Mouse (Mus musculus) hematopoietic stem cell, adult 5-6 weeks (primary cell): ENCODE results near the gene Mex3d. TPM values are rescaled to one million over a fixed set of nuclear protein-coding genes. Genes with fewer than 3 reads are reported as not detected.

Source experiments
- ATAC-seq, 2 experiments: fragments of 125-278 bp in 1 of 2; replicated peaks in 1 of 2; 2 replicates each; pipeline ENCODE4 v1.8.0; 2016 to 2017; ENCODE audit warnings: inconsistent platforms in 2 of 2, mild to moderate bottlenecking in 2 of 2, moderate number of reproducible peaks in 2 of 2, low read depth in 1 of 2, moderate TSS enrichment in 1 of 2; ENCODE audit not compliant: low FRiP score in 2 of 2, poor library complexity in 2 of 2, severe bottlenecking in 2 of 2, insufficient read depth in 1 of 2, low TSS enrichment in 1 of 2
- total RNA-seq: library from RNA; stranded (forward); fragments of 172-1452, 232-1000 nt; gene quantifications from 2 replicates; pipeline ENCODE4 v1.2.3, GENCODE M21; 2017

Mex3d gene
- 8.8 and 9.9 TPM in 2 replicates for total RNA-seq

DNA sequence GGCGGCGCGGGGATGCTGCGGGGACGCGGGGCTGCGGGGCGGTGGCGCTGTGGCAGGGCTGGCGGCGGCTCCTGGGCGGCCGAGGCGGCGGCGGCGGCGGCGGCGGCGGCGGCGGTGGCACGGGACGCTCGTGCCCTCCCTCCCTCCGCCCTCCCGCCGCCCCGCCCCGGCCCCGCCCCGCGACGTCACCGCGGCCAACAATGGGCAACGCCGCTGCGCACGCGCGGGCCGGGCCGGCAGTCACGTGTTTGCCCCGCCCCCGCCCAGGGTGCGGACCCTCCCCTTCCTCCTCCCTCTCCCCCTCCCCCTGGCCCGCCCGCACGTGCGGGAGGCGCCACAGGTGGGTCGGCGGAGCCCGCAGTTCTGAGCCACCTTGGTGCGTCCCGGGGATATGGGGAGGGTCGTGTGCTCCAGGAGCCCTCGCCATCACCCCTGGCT lies at the start of gene Mex3d:
TSS of gene Mex3d (minus strand) at position 138 of the 438 bp plus-strand sequence.
- ATAC-seq = peak in 1 of 2 experiments; percentile 26; a peak in 1 of 4 replicates

DNA sequence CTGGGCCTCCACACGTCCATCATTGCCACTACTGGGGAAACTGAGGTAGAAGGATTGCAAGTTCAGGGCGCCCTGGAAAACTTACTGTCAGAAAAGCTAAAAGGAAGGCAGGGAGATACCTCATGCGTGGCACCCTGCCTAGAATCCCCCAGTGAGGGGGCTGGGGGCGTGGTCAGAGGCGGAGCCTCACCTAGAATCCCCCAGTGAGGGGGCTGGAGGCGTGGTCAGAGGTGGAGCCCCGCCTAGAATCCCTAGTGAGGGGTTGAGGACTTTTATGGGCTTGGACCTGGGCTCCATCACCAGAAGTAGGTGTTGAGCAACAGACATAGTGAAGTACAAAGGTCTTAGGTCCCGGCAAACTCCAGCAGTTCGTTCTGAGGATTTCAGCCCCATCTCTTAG lies 48.8 kb upstream of the Mex3d start:
- ATAC-seq = no peak

DNA sequence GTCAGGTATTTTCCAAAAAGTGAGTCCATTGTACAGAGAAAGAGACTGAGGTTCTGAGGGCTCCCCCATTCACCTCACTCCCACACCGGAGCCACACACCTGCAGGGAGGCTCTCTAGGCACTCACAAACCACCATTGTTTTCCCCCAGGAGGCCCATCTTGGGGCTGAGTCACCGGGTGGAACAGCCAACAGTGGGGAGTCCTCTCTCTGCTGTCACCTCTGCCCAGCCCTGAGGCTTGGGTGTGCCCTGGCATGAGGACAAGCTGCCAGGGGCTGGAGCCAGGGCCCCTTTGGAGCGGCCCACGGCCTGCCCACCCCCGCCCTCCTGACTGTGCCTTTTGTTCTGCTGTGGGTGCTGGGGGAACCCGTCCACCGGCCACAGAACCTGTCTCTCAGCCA lies 48.3 kb upstream of the Mex3d start:
- no peak for ATAC-seq

DNA sequence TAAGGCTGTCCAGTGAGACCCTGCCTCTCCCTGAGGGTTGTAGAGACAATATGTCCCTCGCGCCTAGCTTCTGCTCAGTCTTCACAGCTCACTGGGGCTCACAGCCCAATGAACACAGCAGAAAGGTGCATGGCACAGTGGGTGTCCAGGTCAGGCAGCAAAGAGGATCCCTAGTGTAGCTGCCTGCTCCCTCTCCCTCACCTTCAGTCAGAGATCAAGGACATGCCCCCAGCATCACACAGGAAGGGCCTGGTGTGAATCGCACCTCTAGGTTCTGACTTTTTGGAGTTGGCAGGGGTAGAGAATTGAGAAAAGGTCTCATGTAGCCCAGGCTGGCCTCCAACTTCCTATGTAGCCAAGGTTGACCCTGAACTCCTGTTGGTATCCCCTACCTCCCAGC lies 47.4 kb upstream of the Mex3d start:
- no peak for ATAC-seq

DNA sequence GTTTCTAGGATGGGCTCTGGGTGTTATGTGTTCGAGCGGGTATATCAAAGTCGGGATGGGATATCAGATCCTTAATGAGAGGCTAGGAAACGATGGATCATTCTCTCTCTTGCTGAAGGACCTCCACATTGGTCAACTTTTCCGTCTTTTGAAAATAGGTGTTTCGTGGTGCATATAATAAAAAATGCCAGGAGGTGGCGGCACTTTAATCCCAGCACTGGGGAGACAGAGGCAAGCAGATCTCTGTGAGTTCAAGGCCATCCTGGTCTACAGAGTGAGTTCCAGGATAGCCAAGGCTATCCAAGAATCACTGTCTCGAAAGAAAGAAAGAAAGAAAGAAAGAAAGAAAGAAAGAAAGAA lies 46.8 kb upstream of the Mex3d start:
- ATAC-seq = no peak

DNA sequence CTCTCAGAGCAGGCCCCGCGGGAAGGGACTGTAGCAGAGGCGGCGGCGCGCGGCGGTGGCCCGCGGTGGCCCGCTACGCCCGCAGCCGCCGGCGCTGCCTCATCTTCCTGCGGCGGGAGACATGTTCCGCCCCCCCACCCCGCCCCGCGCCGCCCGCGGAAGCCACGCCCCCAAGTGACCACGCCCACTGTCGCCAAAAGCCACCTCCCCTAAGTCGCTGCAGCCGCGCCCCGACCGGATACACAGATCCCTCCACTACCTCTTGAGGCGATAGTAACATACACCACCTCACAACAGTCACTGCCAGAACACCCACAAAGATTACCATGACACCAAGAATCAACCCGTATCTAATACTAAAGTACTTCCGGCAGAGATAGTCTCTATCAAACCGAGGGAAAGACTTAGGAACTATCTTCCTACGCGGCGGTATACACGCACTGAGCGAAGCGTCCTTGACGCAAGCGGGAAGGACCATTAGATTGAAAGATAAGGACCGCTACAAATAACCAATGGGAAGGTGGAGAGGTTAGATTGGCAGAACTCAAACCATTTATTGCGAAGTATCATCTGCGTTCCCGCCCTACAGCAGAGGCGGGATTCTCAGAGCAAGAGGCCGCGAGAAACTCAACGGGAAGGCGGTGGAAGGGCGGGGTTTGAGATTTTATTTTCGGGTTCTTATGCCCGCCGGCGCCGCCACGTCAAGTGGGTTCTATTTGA lies 46.2 kb upstream of the Mex3d start, which contains the start of gene Tcf3:
TSS of gene Tcf3 (minus strand) at position 135 of the 720 bp plus-strand sequence.
- peak; percentile 93 to 95 for ATAC-seq

DNA sequence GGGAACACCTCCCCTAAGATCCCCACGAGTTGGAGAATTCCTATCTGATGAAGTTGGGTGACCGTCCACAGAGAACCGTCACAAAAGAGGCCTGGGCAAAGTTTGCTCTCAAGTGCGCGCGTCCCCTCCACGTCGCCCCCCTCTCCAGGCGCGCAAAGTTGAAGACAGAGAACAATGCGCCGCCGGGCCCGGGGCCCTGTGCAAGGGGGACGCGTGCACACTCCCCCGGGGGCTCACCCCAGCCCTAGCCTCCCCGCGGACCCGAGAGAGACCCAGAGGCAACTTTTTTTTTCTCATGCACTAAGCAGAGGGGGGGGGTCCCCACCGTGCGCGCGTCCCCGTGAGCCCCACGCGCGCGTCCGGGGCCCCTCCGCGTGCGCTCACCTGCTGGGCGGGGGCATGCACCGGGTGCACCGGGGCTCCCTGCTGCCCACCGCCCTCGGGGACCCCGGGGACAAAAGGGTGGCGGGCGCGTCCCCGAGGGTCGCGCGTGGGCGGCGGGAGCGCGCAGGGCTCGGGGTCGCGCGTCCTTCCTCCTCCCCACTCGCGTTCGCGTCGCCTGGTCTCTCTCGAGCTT lies 45.6 kb upstream of the Mex3d start:
- ATAC-seq = no peak

DNA sequence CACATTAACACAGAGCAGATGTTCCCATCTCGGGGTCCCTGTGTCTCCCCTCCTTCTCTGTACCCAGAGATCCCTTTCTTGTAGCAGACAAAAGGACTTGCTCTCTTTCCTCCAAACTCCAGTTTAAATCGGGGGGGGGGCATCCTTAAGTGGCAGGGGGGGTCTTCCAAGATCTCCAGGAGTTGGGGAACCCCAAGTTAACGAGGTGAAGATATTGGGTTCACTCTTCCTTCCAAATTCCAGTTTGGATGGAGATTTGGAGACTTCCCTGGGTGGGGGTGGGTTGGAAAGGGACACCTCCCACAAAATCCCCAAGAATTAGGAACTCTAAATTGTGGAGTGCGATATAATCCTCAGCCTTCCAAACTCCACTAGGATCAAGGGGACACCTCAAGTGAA lies 44.9 kb upstream of the Mex3d start:
- no peak for ATAC-seq

DNA sequence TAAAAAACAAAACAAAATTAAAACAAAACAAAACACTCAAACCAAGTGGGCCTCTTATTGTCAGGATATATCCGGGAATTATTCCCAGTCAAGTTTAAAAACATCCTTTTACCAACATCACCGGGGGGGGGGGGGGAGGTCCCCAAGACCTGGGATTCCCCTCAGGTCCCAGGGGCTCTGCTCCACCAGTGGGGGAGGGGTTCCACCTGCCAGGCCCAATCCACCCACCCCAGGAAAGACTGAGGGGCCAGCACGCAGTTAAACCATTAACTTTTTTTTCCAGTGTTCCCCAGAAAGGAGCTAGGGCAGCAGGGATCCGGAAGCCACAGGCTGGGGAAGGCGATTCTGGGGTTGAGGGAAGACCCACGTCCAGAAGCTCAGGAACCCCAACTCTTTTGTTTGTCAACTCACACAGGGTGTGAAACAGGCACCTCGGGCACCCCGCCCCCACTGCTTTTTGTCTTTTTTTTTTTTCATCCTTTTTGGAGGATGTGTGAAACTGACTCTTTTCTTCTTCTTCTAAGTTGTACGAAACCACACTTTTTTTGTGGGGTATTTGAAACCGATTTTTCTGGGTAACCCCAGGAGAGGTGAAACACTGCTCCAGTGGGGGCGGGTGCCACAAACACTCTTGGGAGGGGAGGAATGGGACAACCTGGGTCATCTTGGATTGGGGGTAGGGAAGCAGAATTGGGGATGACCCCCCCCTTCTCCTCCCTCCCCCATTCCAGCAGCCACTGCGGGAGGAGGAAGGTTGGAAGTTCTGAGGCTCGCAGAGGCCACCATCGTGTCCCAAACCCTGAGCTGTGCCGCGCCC lies 44.3 kb upstream of the Mex3d start:
- no peak for ATAC-seq

DNA sequence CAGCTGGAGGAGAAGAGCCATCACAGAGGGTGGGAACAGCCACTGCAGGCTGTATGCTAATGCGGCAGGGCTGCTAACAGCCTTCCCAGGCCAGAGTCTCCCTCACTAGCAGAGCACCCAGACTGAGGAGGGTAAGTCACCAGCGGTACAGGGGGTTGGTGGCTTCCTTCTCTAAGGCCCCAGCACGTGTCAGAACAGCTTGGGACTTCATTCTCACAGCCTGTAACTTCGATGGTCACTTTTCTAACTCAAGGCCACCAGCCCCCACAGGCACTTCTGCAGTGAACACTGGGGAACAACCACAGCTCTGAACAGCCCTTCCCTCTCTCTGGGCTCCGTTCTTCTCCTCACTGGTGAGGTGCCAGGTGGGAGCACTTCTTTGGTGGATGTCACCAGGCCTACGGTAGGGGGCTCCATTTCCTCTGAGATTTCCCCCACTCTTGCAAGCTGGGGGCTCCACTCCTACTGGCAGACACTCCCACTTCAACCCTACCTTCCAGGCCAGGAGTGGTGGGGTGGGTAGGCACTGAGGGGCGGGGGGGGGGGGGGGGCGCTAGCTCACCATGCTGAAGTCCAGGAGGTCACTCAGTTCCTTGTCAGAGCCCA lies 43.0 kb upstream of the Mex3d start:
- ATAC-seq = no peak

DNA sequence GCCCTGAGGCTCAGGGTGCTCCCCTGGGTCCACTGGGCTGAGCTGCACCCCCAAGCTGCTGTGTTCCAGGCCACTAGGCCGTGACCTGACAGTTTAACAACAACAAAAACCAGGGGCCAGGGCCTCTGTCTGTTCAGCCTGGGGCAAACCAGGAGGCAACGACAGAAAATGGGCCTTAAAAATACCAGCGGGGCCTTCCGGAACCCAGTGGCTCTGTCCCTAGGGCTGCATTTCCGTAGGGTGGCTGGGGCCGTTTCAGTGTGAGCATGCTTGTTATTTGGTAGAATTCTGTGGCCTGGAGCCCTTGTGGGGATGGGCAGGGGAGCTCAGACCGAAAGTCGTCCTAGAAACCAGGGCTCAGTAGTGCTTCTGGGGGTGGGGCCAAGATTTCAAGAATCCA lies 42.3 kb upstream of the Mex3d start:
- no peak for ATAC-seq

DNA sequence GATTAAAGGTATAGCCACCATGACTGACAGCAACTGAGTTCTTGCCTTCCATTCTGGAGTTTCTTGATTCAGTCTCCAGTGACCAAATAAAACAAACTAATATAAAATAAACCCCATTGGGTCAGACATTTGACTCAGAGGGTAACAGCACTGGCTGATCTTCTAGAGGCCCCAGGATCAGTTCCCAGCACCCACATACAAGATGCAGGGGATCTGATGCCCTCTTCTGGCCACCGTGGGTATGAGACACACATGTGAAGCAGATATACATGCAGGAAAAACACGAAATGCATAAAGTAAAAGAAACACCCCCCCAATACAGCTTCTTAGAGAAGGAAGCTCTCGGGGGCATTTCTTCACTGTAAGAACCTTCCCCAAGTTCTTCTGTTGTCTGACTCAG lies 37.6 kb upstream of the Mex3d start:
- no peak for ATAC-seq

DNA sequence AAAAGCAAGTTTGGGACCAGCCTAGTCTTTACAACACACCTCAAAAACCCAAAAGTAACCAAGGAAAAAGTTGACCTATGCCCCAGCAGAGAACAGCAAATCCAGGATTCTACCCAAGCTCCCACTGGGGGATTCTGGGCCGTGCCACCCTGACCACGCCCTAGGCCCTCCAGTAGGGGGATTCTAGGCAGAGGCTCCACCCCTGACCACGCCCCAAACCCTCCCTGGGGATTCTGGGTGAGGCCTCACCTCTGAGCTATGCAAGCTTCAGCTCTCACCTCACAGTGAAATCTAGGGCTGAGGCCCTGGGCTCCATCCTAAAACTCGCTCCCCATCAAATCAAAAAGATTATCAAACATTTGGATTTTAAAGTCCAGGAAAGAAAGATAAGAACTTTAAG lies 36.1 kb upstream of the Mex3d start:
- no peak for ATAC-seq

DNA sequence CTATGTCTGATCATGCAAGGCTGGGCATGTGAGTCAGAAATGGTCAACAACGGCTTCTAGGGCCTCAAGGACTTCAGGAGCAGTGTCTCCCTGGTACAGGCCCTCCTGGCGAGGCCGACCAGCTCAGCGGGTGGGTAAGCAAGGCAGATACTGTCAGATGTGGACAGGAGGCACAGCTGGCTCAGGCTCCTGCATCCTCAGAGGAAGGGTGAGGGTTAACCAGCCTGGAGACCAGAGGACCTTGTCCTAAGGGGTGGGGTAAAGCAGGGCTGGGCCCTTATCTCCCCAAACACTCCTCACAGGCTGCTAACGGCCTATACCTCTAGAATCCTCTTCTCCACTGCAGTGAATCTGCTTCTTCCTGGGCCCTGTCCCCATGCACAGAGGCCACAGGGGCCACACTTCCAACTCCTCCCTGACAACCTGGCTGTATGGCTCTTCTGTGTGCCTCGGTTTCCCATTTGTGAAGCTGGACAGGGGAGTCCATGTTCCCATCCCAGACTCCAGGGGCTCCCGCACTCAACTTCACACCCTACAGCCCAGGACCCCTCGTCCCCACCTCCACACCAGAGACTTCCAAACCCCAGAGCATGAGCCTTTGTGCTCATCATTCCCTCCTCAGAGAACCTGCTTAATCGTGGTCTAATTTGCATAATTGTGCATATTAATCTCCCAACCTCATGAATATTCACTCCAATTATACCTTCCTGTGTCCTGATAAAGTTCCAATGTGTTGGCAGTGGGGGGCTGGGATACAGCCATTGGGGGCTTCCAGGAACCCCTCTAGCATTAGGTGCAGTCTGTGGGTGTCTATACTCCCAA lies 34.4 kb upstream of the Mex3d start:
- no peak for ATAC-seq

DNA sequence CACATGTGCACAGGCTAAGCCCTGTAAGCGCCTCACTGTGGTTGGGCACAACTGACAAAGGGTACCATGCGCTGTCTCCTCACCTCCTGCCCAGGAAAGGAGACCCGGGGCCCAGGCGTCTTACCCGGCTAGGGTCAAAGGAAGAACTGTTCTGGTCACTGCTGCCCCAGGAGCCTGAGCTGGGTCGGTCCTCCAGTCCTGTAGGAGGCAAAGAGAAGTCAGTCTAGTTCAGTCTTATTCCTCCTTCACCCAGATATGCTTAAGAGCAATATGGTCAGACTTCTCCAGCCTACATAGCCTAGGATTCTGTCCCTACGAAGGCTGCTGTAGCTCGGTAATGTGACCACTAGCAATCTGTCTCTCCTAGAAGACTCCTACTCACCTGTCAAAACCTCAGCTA lies 33.7 kb upstream of the Mex3d start:
- no peak for ATAC-seq

DNA sequence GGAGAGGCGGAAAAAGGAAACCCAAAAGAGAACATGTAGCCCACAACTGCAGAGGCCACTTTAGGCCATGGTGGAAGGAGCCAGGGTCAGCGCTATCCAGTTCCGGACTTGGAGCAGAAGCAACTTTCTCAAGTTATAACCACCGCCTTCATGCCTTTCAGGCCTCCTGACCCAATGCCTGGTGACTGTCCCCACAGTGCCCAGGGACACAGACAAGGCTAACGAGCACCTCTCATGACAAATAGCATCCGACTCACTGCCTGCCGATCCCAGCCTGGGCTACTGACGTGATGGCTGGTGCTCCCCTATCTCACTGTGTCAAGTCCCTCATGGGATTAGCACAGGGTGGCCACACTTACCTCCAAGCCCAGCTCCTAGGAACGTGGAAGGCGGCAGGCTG lies 33.3 kb upstream of the Mex3d start:
- ATAC-seq = no peak

DNA sequence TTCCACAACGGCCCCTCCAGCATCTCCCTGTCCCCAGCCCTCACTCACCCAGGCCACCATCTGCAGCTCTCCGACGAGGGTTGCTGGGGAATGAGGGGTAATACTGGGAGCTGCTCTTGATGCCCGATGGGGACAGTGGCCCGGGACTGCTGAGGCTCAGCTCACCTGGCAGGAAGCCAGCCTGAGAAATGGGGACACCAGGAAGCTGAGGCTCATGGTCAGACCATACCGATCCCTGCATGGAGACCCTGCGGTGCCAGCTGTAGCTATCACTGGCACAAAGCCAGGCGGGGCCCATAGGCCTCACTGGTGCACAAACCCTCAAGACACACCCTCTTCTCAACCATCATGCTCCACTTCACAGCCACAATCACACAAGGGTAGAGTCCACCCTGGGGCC lies 32.0 kb upstream of the Mex3d start:
- ATAC-seq = no peak
